Mouse (Mus musculus): ENCODE measurements at regions not wholly inside any gene's neighbourhood (a gene's known extent, or its start where the extent isn't known, plus 50 kb on each side); places are given as distances from the start of the nearest gene placed in this dataset.

- H3K27ac ChIP-seq (ENCODE audit: insufficient read depth, low read length) = no peak overlapping the region
- no peaks in the 10 kb centered on the region for H3K4me1 ChIP-seq (ENCODE audit: control insufficient read depth, insufficient read depth, low read length)
- TF ChIP-seq CTCF (IDR thresholded peaks at IDR 0.05; ENCODE audit: borderline replicate concordance, insufficient read depth, low read length) (no peak), POLR2A (IDR thresholded peaks at IDR 0.05; ENCODE audit: low read depth, low read length) (no peak)
- no peak overlapping the region for H3K4me3 ChIP-seq (ENCODE audit: insufficient read depth, low read length)
Measured at GRCm38 (mm10) chr10:51912096-51912495, 110.2 kb upstream of the Vgll2 start.

GRCm38 (mm10) chr10:51926644-51927043 lies 95.7 kb upstream of the Vgll2 start:
- TF ChIP-seq POLR2A (IDR thresholded peaks at IDR 0.05; ENCODE audit: low read depth, low read length) (no peak), CTCF (IDR thresholded peaks at IDR 0.05; ENCODE audit: borderline replicate concordance, insufficient read depth, low read length) (no peak)
- Histone ChIP-seq H3K4me3 (ENCODE audit: insufficient read depth, low read length) (no peak overlapping the region), H3K4me1 (ENCODE audit: control insufficient read depth, insufficient read depth, low read length) (no peaks in the 10 kb centered on the region), H3K27ac (ENCODE audit: insufficient read depth, low read length) (no peak overlapping the region)

- no peak overlapping the region for H3K4me3 ChIP-seq (ENCODE audit: insufficient read depth, low read length)
- TF ChIP-seq POLR2A (IDR thresholded peaks at IDR 0.05; ENCODE audit: low read depth, low read length) (no peak), CTCF (IDR thresholded peaks at IDR 0.05; ENCODE audit: borderline replicate concordance, insufficient read depth, low read length) (no peak)
- no peaks in the 10 kb centered on the region for H3K4me1 ChIP-seq (ENCODE audit: control insufficient read depth, insufficient read depth, low read length)
- no peak overlapping the region for H3K27ac ChIP-seq (ENCODE audit: insufficient read depth, low read length)
Measured at GRCm38 (mm10) chr10:51929341-51929740, 93.0 kb upstream of the Vgll2 start.

- Histone ChIP-seq H3K4me1 (ENCODE audit: control insufficient read depth, insufficient read depth, low read length) (no peaks in the 10 kb centered on the region), H3K4me3 (ENCODE audit: insufficient read depth, low read length) (no peak overlapping the region), H3K27ac (ENCODE audit: insufficient read depth, low read length) (no peak overlapping the region)
- TF ChIP-seq CTCF (IDR thresholded peaks at IDR 0.05; ENCODE audit: borderline replicate concordance, insufficient read depth, low read length) (no peak), POLR2A (IDR thresholded peaks at IDR 0.05; ENCODE audit: low read depth, low read length) (no peak)
Measured at GRCm38 (mm10) chr10:51930266-51930665, 92.0 kb upstream of the Vgll2 start.

DNA sequence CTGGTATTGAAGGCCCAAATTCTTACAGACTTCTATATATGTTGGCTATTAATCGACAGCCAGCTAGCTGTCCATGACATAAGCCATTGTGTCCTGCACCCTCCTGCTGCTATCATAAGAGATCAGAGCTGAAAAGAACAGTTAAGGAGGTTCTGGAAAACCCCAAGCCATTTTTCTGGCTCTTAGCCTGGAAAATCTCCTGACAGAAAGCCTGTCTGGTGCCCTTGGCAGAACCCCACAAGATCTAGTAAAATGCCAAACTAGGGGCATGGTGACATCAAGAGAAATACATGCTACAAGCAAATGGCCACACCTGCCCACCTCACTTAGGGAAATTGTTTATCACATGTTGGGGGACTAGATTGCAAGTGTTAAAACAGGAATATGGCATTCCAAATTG lies 91.6 kb upstream of the Vgll2 start:
- no peak for TF ChIP-seq POLR2A (IDR thresholded peaks at IDR 0.05; ENCODE audit: low read depth, low read length)
- TF ChIP-seq CTCF (IDR thresholded peaks at IDR 0.05; ENCODE audit: borderline replicate concordance, insufficient read depth, low read length) = no peak
- H3K4me3 ChIP-seq (ENCODE audit: insufficient read depth, low read length) = no peak overlapping the region
- H3K27ac ChIP-seq (ENCODE audit: insufficient read depth, low read length) = no peak overlapping the region
- H3K4me1 ChIP-seq (ENCODE audit: control insufficient read depth, insufficient read depth, low read length) = no peaks in the 10 kb centered on the region

DNA sequence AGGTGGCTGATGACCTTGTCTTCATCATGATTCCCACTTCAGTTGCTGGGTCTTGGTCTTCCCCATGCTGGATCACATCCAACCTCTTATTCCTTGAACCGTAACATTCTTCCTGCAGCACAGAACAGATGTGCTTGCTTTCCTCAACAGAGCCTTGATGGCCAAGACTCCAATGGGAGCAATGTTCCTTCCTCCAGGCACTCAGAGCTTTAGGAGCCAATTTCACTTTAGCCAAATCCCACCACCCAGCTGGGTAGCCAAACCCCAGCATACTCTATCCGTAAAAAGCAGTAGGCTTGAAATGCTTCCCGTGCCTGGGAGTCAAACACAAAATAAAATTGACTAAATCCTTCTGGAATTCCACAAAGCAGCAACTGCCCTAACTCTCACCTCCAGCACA lies 86.8 kb upstream of the Vgll2 start:
- H3K4me3 ChIP-seq (ENCODE audit: insufficient read depth, low read length) = no peak overlapping the region
- no peaks in the 10 kb centered on the region for H3K4me1 ChIP-seq (ENCODE audit: control insufficient read depth, insufficient read depth, low read length)
- no peak overlapping the region for H3K27ac ChIP-seq (ENCODE audit: insufficient read depth, low read length)
- no peak for TF ChIP-seq CTCF (IDR thresholded peaks at IDR 0.05; ENCODE audit: borderline replicate concordance, insufficient read depth, low read length)
- TF ChIP-seq POLR2A (IDR thresholded peaks at IDR 0.05; ENCODE audit: low read depth, low read length) = no peak

GRCm38 (mm10) chr10:51941192-51941591 lies 81.1 kb upstream of the Vgll2 start:
- no peak overlapping the region for H3K4me3 ChIP-seq (ENCODE audit: insufficient read depth, low read length)
- H3K4me1 ChIP-seq (ENCODE audit: control insufficient read depth, insufficient read depth, low read length) = peaks cover 18% of the 10 kb centered on the region
- TF ChIP-seq CTCF (IDR thresholded peaks at IDR 0.05; ENCODE audit: borderline replicate concordance, insufficient read depth, low read length) (no peak), POLR2A (IDR thresholded peaks at IDR 0.05; ENCODE audit: low read depth, low read length) (no peak)
- no peak overlapping the region for H3K27ac ChIP-seq (ENCODE audit: insufficient read depth, low read length)

- TF ChIP-seq POLR2A (IDR thresholded peaks at IDR 0.05; ENCODE audit: low read depth, low read length) = no peak
- no peak for TF ChIP-seq CTCF (IDR thresholded peaks at IDR 0.05; ENCODE audit: borderline replicate concordance, insufficient read depth, low read length)
- H3K4me1 ChIP-seq (ENCODE audit: control insufficient read depth, insufficient read depth, low read length) = peaks cover 23% of the 10 kb centered on the region
- 0 out of 2 replicates have a peak overlapping the region, but pooled peaks have one; percentile 62 for H3K27ac ChIP-seq (ENCODE audit: insufficient read depth, low read length)
Measured at GRCm38 (mm10) chr10:51945701-51946100, 76.6 kb upstream of the Vgll2 start.

DNA sequence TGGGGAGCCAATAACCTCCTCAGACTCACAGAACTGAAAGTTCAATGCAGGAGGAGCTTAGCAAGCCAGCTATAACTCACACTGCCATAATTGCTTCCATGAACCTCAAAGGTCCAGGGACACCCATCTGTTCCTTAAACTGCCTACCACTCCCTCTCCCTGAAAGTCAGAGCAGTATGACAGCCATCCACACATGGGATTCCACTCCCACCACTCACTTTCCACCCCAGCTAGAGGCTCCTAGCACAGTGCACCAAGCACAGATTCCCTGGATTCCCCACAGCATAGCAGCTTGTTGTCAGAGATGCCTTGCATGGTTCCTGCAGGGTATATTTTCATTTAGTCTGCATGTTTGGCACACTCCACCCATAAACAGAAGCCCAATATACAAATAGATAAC lies 76.1 kb upstream of the Vgll2 start:
- TF ChIP-seq CTCF (IDR thresholded peaks at IDR 0.05; ENCODE audit: borderline replicate concordance, insufficient read depth, low read length) (no peak), POLR2A (IDR thresholded peaks at IDR 0.05; ENCODE audit: low read depth, low read length) (no peak)
- Histone ChIP-seq H3K27ac (ENCODE audit: insufficient read depth, low read length) (peak overlapping the region; percentile 62; the same call in 1 of the 2 replicates), H3K4me1 (ENCODE audit: control insufficient read depth, insufficient read depth, low read length) (peaks cover 23% of the 10 kb centered on the region), H3K4me3 (ENCODE audit: insufficient read depth, low read length) (no peak overlapping the region)

More at GRCm38 (mm10) chr10:51945701-51946100, 76.6 kb upstream of the Vgll2 start:
- H3K4me3 ChIP-seq (ENCODE audit: insufficient read depth, low read length) = no peak overlapping the region

DNA sequence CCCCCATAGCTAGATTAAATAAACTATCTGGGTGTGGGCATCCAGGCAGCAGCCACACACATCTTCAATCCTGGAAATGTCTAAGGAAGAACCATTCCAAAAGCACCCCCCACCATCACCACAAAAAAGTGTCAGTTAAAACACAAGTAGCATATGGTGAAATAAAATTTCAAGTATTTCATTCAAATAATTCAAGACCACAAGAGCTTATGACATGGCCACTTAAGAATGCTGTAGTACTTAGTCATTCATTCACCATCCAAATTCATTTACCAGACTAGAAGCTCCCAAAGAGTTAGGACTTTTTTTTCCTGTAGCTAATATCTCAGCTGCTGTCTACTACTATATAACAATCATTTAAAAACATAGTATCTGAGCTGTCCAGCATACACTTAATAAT lies 75.4 kb upstream of the Vgll2 start:
- Histone ChIP-seq H3K4me3 (ENCODE audit: insufficient read depth, low read length) (no peak overlapping the region), H3K4me1 (ENCODE audit: control insufficient read depth, insufficient read depth, low read length) (peaks cover 23% of the 10 kb centered on the region), H3K27ac (ENCODE audit: insufficient read depth, low read length) (peak overlapping the region; percentile 49)
- TF ChIP-seq POLR2A (IDR thresholded peaks at IDR 0.05; ENCODE audit: low read depth, low read length) (no peak), CTCF (IDR thresholded peaks at IDR 0.05; ENCODE audit: borderline replicate concordance, insufficient read depth, low read length) (no peak)

- Histone ChIP-seq H3K4me3 (ENCODE audit: insufficient read depth, low read length) (no peak overlapping the region), H3K4me1 (ENCODE audit: control insufficient read depth, insufficient read depth, low read length) (peaks cover 15% of the 10 kb centered on the region), H3K27ac (ENCODE audit: insufficient read depth, low read length) (no peak overlapping the region)
- TF ChIP-seq CTCF (IDR thresholded peaks at IDR 0.05; ENCODE audit: borderline replicate concordance, insufficient read depth, low read length) = no peak
- no peak for TF ChIP-seq POLR2A (IDR thresholded peaks at IDR 0.05; ENCODE audit: low read depth, low read length)
Measured at GRCm38 (mm10) chr10:51950016-51950415, 72.3 kb upstream of the Vgll2 start.

Measured in embryonic fibroblast, embryonic 13.5 days (primary cell).